Mouse (Mus musculus) spleen, adult 18-20 months (tissue): Measurements from ENCODE around the gene Wdr35.

Source experiments
- DNase-seq, 2 experiments: peaks; one replicate each; pipeline ENCODE4 v3.0.0; 2022; ENCODE audit warnings: mixed read lengths in 2 of 2

The Wdr35 gene

DNA sequence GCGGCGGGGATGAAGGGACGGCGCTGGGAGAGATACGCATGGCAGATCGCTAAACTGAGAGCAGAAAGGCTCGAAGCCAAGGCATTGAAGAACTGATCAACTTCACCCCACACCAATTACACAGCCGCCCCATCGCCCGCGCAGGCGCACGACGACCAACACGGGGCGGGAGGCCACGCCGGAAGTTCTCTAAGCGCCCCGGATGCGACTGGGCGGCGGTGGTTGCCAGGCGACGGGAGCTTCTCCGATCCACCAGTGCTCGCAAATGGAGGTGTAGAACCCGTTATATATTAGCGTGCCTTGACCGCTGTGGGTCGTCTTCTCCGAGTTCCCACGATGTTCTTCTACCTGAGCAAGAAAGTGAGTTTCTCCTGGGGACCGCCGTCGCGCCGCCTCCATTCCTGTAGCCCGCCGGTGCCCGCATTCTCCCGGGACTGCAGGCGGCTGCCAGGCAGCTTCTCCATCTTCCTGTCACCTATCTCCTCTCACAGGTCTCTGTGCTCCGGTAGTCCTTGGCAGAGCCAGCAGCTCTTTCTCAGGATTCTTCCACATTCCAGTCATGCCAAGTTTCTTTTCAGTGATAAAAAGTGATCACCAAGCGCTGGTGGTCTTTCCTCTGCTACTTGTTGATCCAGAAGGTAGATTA lies at the start of gene Wdr35:
Wdr35 (plus strand) TSS at position 73 of the 646 bp plus-strand sequence.
- peak; percentile 86 to 90 for DNase-seq

GRCm38 (mm10) chr12:8927652-8928051 lies 46.0 kb upstream of the Wdr35 start:
- no peak for DNase-seq

- DNase-seq = no peak
These were observed 44.9 kb upstream of the Wdr35 start for GRCm38 (mm10) chr12:8928766-8929165.

- DNase-seq = no peak
These were observed 42.6 kb upstream of the Wdr35 start for GRCm38 (mm10) chr12:8931083-8931482.

GRCm38 (mm10) chr12:8935349-8935748 lies 38.3 kb upstream of the Wdr35 start:
- no peak for DNase-seq

DNA sequence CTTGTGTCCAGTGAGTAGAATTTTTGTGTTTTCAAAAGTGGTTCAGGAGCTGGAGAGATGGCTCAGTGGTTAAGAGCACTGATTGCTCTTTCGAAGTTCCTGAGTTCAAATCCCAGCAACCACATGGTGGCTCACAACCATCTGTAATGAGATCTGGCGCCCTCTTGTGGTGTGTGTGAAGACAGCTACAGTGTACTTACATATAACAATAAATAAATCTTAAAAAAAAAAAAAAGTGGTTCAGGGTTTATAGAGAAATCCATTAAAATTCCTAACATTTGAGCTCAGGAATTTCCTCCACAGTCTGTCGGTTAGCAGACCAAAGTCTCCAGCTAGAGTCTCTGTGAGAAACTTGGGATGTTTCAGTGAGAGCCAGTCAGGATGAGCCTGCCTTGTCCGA lies 37.5 kb upstream of the Wdr35 start:
- peak in 1 of 2 experiments; percentile 22 for DNase-seq

- no peak for DNase-seq
These were observed 34.2 kb upstream of the Wdr35 start for GRCm38 (mm10) chr12:8939490-8939889.

DNA sequence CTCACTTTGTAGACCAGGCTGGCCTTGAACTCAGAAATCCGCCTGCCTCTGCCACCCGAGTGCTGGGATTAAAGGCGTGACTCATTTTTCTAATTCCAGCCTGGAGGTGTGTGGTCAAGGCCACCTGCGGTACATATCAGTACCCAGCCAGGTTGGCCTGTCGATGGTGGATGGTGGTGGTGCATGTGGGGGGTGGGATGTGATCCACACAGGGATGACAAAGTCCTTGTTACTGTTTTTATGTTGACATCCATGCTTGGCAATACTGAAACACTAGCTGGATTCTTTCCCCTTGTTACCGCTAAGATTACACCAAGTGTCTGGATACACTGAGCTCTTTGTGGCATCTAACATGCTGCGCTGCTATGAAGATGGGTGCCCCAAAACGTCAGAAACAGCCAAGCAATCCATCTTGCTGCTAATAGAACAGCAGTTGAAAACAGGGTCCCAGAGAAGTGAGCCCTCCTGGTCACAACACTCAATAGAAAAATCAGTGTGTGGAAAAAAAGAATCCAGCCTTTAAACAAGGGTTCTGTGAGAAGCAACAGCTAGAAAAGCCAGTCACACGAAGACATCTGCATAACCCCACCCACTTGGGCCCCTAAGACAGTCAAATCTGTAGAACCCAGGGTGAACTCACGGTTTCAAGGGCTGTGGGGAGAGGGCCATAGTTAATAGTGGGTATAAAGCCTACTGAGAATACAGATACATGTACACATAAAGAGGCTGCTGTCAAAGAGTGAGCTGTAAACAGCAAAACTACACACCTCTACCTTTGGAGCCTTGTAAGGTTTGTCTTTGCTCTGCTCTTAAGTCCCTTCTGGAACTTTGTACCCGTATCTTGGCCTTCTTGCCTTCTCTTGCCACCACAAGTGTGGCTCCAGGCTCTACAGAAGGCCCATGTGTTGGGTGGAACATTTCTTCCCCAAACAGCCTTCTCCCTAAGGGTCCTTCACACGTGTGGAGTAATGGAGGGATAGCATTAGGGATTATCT lies 33.4 kb upstream of the Wdr35 start:
- no peak for DNase-seq

DNA sequence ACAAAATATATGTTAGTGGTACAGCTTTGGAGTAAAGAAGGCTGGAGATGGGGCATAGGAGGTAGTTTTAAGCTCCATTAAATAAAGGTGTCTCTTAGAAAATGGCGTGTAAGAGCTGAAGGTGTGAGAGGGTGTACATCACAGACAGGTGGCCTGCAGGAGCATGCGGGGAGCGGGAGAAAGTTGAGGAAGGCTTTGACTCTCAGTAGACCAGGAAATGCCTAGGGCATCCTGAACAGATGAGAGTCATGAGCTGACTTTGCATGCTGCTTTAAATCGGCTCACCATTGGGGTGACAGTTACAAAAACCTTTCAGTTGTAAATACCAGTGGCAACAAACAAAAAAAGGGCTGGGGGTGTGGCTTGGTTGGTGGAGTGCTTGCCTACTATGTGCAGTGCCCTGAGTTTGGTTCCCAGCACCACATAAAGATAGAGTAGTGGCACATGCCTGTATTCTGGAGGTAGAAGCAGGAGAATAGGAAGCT lies 32.5 kb upstream of the Wdr35 start:
- DNase-seq = no peak

DNA sequence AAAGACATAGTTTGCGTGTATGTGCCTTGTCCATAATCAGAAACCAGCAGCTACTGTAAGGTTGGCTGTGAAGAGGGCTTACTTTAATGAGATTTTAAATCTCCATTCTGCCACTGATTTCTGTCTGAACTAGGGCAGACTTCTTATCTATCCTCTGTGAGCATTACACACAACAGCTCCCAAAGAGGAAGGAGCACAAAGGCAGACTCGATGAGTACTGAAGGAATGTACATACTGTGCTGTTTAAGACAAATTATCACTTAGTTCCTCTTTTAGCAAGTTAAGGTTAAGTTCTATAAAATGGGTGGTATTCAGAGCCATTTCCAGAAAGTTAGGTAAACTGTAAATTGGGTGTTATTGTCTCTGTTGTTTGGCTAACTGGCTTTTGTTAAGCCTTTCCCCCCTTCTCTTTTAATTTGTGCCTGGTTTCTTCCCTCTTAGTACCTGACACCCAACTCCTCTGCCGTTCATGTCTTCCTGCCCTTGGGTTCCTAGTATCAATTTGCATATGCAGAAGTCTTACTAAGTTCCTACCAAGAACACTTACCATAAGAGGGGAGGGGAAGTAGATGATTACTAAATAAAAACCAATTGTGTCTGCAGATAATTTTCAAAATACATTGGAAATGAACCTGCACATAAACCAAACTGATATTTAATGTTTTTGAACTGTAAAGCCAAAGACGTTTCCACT lies 31.8 kb upstream of the Wdr35 start:
- no peak for DNase-seq

DNA sequence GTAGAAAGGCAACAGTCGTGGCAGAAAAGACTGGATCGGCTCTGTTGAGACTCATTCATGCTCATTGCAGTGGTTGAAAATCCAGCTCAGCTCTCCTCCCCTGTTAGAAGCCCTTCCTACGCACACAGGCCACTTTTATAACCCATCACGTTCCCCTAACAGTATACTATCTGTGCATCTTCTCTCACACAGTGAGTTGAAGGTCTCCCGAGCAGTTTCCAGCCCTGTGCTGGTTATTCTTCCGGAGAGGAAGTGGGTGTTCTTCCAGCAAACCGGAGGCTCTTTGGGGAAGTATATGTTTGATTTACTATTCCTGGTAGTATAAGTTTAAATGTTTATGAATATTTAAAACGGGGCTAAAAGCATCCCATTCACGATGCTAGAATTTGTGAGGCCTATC lies 26.5 kb upstream of the Wdr35 start:
- DNase-seq = no peak

DNA sequence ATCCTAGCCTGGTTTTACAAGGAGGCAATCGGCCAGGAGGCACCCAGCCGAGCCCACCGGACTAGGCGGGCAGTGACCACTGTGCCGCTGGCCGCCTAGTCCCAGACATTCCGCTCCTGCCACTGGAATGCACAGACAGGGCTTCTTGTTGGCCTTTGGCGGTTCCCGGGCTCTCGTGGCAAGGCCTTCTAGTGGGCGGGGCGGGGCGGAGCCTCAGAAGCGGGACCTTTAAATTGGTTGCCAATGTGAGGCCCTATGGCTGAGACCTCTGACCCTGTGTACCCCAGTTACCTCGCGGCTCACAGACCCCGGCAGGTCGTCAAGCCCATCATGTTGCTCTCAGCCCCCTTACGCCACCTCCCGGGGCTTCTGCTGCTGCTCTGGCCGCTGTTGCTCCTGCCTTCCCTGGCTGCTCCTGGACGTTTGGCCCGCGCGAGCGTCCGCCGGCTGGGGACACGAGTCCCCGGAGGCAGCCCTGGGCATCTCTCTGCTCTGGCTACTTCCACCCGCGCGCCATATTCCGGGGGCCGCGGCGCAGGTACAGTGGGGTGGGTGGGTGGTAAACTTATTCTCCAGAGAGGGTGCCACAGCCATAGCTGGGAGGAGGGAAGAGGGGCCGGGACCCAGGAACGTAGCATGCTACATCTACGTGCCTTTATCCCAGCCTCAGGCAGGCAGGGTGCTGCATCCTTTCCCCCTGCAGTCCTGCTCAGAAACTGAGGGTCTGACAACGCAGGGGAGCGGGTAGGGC lies 25.8 kb upstream of the Wdr35 start, which contains the start of gene Matn3:
Matn3 (plus strand) TSS at position 216 of the 751 bp plus-strand sequence.
- DNase-seq = peak; percentile 17 to 58

DNA sequence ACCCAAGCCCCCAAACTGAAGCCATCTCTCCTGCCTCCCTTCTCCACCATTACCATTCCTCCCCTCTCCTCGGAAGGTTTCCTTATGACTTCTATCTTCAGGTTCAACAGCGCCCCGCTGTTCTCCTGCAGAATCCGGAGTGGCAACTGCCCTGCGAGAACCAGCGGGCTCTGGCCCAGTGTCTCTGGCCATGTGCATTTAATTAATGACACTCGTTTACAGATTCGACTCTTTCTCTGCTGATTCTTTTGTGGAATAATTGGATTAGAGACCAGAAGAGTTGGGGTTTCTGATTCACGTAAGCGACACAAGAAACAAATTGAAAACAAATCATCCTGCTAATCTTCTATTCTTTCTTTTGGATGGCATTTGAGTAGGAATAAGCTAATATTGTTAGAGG lies 20.6 kb upstream of the Wdr35 start:
- DNase-seq = no peak

GRCm38 (mm10) chr12:8954161-8954561 lies 19.5 kb upstream of the Wdr35 start:
- no peak for DNase-seq

- DNase-seq = no peak
These were observed 11.9 kb upstream of the Wdr35 start for GRCm38 (mm10) chr12:8961607-8962316.

- DNase-seq = no peak
These were observed 3.9 kb upstream of the Wdr35 start for GRCm38 (mm10) chr12:8969828-8970227.

DNA sequence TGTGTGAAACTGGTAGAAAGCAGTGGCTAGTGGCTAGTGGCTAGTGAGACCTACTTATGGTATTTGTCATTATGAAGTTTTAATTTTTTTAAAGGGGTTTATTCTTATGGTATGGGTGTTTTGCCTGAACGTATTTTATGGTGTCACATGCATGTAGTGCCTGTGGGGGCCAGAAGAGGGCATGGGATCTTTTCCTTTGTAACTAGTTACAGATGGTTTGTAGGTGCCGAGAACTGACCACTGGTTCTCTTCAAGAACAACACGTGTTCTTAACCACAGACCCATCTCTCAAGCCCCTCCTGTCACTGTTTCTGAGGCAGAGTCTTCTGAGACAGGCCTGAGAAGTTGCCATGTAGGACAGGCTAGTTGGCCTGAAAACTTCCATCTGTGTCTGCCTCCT lies 1.4 kb downstream of the Wdr35 start:
- DNase-seq = no peak

- no peak for DNase-seq
These were observed 19.5 kb downstream of the Wdr35 start for GRCm38 (mm10) chr12:8993231-8993630.

DNA sequence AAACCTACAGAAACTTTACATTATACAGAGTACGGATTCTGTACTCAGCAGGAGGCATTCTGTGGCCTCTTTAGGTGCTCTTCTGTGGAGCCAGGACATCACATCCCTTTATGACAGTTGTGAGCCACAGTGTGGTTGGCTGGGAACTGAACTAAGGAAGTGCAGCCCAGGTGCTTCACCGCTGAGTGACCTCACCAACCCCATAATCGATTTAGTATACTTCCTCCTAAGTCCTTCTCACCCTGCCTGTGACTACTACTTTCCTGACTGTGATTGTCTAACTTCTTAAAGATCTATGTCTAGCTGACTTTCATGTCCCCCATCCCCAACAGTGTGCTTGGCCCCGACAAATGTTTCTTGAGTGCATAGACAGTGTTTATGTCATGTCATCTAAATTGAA lies 24.6 kb downstream of the Wdr35 start:
- DNase-seq = peak in 1 of 2 experiments; percentile 9

DNA sequence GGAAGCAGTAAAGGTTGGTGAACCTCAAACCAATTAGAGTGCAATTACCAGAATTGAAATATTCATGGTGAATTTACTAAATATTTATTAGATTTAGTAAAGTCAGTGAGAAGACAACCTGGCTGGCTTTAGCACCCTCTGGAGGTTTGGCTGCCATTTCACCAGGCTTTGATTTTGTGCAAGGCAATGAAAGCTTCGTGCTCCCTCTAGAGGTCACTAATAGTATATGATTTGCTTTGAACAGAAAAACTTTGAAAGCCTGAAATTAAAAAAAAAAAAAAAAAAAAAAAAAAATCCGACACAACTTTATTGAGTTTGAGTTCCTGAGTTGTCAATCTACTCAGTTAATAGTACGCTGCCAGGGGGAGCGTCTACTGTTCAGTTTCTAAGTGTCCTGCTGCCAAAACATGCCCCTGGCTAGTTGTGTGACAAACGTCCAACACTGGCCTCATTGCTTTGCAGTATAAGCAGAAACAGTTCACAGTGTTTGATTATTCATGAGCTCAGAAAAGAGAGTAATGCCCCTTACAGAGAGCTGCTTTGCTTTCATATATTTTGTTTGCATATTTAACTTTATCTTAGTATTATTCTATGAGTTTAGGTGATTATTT lies 28.5 kb downstream of the Wdr35 start:
- DNase-seq = peak; percentile 21 to 40

GRCm38 (mm10) chr12:9007146-9007545 lies 33.5 kb downstream of the Wdr35 start:
- no peak for DNase-seq
